Mouse (Mus musculus): ENCODE results near the gene Cdkn1a.
"Not testable (repeated sequence)": the region's sequence is repeated elsewhere in the genome, so short reads cannot be mapped to it uniquely, and the experiment has no call there.

Cdkn1a gene

GRCm38 (mm10) chr17:29058487-29058886, 32.3 kb upstream of the Cdkn1a start:
- no peak for DNase-seq (ENCODE audit: low read depth, low spot score)

DNA sequence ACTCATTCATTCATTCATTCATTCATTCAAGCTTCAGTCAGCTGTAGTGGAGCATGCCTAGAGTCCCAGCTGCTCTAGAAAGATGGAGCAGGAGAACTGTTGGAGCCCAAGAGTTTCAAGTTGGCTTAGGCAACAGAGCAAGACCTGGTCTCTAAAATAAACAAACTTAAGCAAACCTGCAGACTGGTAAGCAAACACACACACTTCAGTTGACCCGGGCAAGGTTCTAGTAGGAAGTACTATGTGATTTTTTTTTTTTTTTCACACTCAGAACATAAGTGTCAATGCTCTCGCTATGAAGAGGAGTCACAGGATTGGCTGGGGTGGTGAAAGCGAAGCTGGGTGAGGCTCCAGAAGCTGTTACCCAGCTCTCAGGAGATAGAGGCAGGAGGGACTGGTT, 31.2 kb upstream of the Cdkn1a start:
- no peak for DNase-seq (ENCODE audit: low read depth, low spot score)

DNA sequence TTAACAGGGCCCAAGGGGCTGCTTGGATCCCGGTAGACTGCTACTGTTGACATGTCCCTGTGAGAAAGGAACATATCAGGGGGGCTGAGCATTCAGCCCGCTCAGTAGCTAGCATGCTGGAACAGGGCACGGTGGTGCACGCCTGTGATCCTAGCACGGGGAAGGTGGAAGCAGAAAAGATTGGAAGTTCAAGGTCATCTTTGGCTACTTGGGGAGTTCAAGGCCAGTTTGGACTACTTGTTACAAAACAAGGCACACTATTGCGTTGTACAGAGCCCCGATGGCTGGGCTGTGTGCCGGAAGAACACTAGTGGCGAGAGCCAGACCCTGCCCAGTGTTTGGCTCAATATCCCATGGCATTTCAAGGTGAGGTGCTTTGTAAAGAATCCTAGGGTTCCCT, 29.8 kb upstream of the Cdkn1a start:
- no peak for DNase-seq (ENCODE audit: low read depth, low spot score)

GRCm38 (mm10) chr17:29062119-29063035, 28.4 kb upstream of the Cdkn1a start:
- DNase-seq (ENCODE audit: low read depth, low spot score): no peak

- no peak for DNase-seq (ENCODE audit: low read depth, low spot score)
Measured at GRCm38 (mm10) chr17:29063121-29063987, 27.4 kb upstream of the Cdkn1a start.

DNA sequence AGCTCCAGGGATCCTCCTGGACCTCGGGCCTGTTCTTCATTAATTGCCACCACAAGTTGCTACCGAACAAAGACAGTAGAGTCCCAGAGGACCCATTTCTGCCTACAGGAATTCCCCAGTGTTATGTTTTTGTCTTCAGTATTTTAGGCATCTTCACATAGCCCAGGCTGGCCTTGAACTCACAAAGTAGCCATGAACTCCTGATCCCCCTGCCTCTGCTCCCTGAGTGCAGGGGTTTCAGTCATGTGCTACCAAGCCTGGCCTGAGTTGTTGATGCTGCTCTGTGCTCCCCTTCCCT, 26.8 kb upstream of the Cdkn1a start:
- DNase-seq (ENCODE audit: low read depth, low spot score): no peak

- no peak for DNase-seq (ENCODE audit: low read depth, low spot score)
Measured at GRCm38 (mm10) chr17:29065245-29065940, 25.4 kb upstream of the Cdkn1a start.

GRCm38 (mm10) chr17:29065971-29066370, 24.8 kb upstream of the Cdkn1a start:
- no peak for DNase-seq (ENCODE audit: low read depth, low spot score)

GRCm38 (mm10) chr17:29067416-29067815, 23.4 kb upstream of the Cdkn1a start:
- DNase-seq (ENCODE audit: low read depth, low spot score): not testable (repeated sequence)

GRCm38 (mm10) chr17:29067847-29068246, 22.9 kb upstream of the Cdkn1a start:
- no peak for DNase-seq (ENCODE audit: low read depth, low spot score)

DNA sequence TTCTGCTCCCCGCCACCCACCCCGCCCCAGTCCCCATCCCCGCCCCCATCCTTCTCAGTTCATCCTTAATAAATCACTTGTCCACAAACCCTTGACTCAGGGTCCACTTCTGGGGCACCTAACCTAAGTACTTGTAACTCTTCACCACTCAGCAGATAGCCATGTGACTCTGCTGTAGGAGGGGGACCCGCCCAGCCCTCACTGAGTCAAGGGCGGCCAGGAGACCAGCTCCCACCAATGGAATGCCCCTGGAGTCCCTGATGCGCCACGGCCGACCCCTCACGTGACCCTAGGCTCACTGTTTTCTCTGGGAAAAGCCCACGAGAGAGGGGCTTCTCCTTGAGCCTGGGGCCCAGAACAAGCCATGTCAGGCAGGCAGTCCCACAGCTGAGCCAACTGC, 21.7 kb upstream of the Cdkn1a start:
- no peak for DNase-seq (ENCODE audit: low read depth, low spot score)

- DNase-seq (ENCODE audit: low read depth, low spot score): no peak
Measured at GRCm38 (mm10) chr17:29071820-29072219, 19.0 kb upstream of the Cdkn1a start.

GRCm38 (mm10) chr17:29072701-29073307, 18.0 kb upstream of the Cdkn1a start:
- DNase-seq (ENCODE audit: low read depth, low spot score): no peak

GRCm38 (mm10) chr17:29073313-29073712, 17.5 kb upstream of the Cdkn1a start:
- no peak for DNase-seq (ENCODE audit: low read depth, low spot score)

DNA sequence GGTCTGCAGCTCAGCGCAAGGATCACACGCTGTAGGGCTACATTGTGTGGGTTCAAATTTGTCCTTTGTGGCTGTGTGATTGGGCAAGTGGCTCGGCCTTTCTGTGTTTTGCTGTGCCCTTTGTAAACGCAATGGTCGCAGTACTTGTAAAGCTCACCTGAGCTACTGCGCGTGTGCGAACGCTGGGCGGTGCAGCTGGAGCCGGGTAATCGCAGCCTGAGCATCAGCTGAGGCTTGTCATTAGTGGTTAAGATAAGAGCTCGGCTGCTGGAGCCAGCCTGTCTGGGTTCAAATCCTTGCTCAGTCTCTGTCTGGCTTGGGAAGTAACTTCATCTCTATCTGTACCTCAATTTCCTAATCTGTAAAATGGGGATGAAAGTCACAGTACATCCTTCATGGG, 16.7 kb upstream of the Cdkn1a start:
- no peak for DNase-seq (ENCODE audit: low read depth, low spot score)

DNA sequence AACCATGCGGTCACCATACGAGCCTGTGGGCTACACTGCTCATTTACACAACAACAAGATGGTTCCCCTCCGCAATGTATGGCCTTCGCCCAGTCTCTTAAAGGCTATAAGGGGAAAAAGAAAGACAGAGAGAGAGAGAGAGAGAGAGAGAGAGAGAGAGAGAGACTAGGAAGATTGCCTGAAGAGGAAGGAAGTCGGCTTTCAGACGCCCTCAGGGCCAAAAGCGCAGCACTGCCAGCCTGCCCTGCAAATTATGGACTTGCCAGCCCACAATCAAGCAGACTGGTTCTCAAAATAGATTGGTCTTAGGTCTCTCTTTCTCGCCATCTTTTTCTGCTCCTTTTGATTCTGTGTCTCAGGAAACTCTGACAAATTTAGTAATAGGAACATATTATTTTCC, 14.5 kb upstream of the Cdkn1a start:
- no peak for DNase-seq (ENCODE audit: low read depth, low spot score)

- peak; percentile 31 for DNase-seq (ENCODE audit: low read depth, low spot score)
Measured at GRCm38 (mm10) chr17:29077786-29078509, 12.8 kb upstream of the Cdkn1a start.

- DNase-seq (ENCODE audit: low read depth, low spot score): peak; percentile 28
Measured at GRCm38 (mm10) chr17:29078519-29079383, 12.0 kb upstream of the Cdkn1a start.

- peak; percentile 52 for DNase-seq (ENCODE audit: low read depth, low spot score)
Measured at GRCm38 (mm10) chr17:29080758-29081617, 9.8 kb upstream of the Cdkn1a start.

All from CD4-positive, CD25-positive, alpha-beta regulatory T cell, adult 2 months (primary cell).